Mouse (Mus musculus) C2C12 (cell line): ENCODE measurements around the gene Pbx1.

Source experiments
- CEBPB ChIP-seq: IDR thresholded peaks from one replicate; pipeline ENCODE4 v1.6.1; 2011; ENCODE audit warnings: low read depth, mild to moderate bottlenecking, control low read depth, moderate library complexity
- CTCF ChIP-seq: IDR thresholded peaks from one replicate; pipeline ENCODE4 v1.5.1; 2011; ENCODE audit not compliant: control insufficient read depth, insufficient read depth, insufficient read length
- MAX ChIP-seq: IDR thresholded peaks from one replicate; pipeline ENCODE4 v1.6.1; 2011; ENCODE audit warnings: mild to moderate bottlenecking, control low read depth
- MYOD1 ChIP-seq: IDR thresholded peaks from one replicate; pipeline ENCODE4 v1.6.1; 2011; ENCODE audit warnings: low read depth; ENCODE audit not compliant: control insufficient read depth, insufficient read length
- USF1 ChIP-seq: IDR thresholded peaks from one replicate; pipeline ENCODE4 v1.6.1; 2011; ENCODE audit warnings: low read depth, mild to moderate bottlenecking, control low read depth, moderate library complexity

DNA sequence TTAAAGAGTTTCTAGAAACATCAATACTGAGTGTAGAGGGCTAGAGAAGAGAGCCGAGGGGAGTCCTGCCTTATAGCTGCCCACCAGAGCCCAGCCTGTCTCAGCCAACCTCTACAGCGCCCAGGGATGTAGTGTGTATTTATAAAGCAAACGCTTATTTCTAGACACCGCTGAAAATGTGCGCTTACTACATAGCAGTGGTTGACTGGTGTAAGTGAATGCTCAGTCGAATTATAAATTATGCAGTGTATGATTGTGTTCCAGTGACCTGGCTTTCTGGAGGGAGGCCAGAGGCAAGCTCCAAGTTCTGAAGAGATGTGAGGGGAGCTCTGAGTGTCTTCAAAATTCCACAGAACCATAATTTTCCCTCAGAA, 352.7 kb downstream of the Pbx1 start:
- TF ChIP-seq CTCF (no peak), MAX (no peak), USF1 (no peak), MYOD1 (no peak), CEBPB (no peak)
